Mouse (Mus musculus) kidney, adult 2 months (tissue): ENCODE data around the gene Cd247.
A peak's percentile ranks its signal among the peaks of the same experiment; 100 is the strongest.

Experiments used
- CTCF ChIP-seq: fragments of 200-500 bp; conservative IDR thresholded peaks from 2 replicates; pipeline ENCODE4 v1.5.1; 2011; ENCODE audit warnings: low read depth, mild to moderate bottlenecking, control low read depth, low read length, moderate library complexity, mixed read lengths; ENCODE audit not compliant: insufficient read depth, insufficient read length
- POLR2A ChIP-seq: fragments of 200-500 bp; IDR thresholded peaks from one replicate; pipeline ENCODE4 v1.6.1; 2011; ENCODE audit warnings: low read depth, low read length, control low read depth

DNA sequence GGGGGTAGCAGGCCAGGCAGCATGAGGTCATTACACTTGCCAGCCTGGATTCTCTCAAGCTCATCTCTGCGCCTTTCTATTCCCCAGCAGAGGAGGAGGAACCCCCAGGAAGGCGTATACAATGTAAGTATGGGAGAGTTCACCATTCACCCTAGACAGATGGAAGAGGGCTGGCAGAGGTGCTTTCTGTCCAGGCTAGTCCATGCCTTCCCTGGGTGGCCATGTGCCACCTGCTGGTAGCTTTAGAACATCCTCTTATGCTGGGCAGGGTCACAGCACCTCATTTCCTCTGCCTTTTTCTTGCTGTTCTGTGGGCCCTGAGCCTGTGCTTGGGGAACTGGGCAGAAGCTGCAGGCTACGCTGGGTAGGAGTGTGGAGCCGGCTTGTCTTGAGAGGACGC, 69.9 kb downstream of the Cd247 start:
- no peak for TF ChIP-seq POLR2A
- TF ChIP-seq CTCF = peak; percentile 62
